Mouse (Mus musculus): ENCODE data around the gene Gns. TPM values are rescaled to one million over a fixed set of nuclear protein-coding genes. Genes with fewer than 3 reads are reported as not detected.
A peak's percentile ranks its signal among the peaks of the same experiment; 100 is the strongest.

Gns gene
- polyA plus RNA-seq, 1 experiment: 46.8 TPM

DNA sequence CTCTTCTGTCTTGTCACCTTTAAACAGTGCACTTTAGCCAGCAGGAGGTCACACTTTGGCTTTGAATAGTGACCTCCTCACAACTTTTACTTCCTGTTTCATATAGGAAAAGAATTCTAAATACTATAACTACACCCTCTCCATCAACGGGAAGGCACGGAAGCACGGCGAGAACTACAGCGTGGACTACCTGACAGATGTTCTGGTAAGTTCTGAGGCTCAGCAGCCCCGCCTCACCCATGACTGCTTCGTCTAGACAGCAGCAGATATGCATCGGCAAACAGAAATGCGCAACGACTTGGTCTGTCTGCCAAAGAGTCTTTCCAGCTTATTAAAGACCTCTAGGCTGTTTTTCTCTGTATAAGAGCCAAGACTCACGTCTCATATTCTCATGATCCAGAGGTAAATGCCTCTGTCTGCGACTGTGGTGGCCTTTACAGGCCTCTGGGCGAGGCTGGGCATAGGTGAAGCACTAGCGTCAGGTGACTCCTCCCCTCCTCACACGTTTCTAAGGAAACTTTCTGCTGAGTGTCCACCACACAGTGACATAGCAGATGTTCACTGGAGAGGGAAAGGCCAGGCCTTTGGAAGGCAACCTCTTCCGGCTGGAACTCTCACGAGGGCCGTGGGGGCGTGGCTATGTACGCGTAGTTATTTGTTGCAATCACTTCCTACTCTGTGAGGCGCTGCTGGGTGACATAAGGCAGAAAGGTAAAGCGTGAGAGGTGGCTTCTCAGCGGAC is 11.8 kb downstream of the Gns start:
- TF ChIP-seq POLR2A (IDR thresholded peaks at IDR 0.05; ENCODE audit: extremely low read depth, insufficient read depth, low read length): no peak
- H3K4me1 ChIP-seq (ENCODE audit: control insufficient read depth, insufficient read depth, low read length): no peaks in the 10 kb centered on the region; the same call in 1 of the 2 replicates
- no peak overlapping the region for H3K27ac ChIP-seq (ENCODE audit: insufficient read depth, low read length)
- H3K4me3 ChIP-seq (ENCODE audit: insufficient read depth, low read length): no peak overlapping the region

DNA sequence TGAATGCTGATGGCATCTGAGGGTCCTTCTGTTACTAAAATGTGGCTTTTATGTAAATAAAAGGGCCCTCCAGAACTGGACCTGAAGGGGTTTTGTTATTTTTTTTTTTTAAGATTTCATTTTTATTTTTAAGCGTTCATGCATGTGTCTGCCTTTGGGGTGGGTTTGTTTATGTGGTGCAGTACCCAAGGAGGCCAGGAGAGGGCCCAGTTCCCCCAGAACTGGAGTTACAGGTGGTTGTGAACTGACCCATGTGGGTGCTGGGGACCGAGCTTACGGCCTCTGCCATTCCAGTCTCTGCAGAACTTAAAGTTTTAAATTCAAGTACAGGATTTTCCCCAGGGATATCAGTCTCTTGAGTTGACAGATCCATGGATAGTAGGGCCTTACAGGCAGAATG is 14.5 kb downstream of the Gns start:
- Histone ChIP-seq H3K27ac (ENCODE audit: insufficient read depth, low read length) (no peak overlapping the region), H3K4me3 (ENCODE audit: insufficient read depth, low read length) (no peak overlapping the region), H3K4me1 (ENCODE audit: control insufficient read depth, insufficient read depth, low read length) (no peaks in the 10 kb centered on the region; the same call in 1 of the 2 replicates)
- peak; percentile 15; the same call in 1 of the 2 replicates for TF ChIP-seq CTCF (IDR thresholded peaks at IDR 0.05; ENCODE audit: extremely low read depth, insufficient read depth, low read length)
- no peak for TF ChIP-seq POLR2A (IDR thresholded peaks at IDR 0.05; ENCODE audit: extremely low read depth, insufficient read depth, low read length)

DNA sequence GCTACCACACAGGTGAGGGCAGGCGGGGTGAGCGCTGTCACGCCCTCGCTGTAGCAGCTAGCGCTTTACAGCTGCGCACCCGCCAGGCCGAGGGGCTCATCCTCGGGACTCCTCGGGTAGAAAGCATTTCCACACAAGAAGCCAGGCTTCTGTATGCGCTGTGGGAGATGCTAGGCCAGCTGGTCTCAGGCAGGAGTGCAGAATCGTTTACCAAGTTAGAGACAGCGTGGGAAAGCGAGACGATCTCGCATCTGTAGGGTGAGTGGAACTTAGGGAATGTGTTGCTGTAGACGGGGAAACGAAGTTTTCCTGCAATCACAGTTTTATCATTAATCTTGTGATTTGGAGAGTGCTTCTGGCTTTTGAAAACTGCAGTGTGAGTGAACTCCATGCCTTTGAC is 16.4 kb downstream of the Gns start:
- TF ChIP-seq CTCF (IDR thresholded peaks at IDR 0.05; ENCODE audit: extremely low read depth, insufficient read depth, low read length) (no peak), POLR2A (IDR thresholded peaks at IDR 0.05; ENCODE audit: extremely low read depth, insufficient read depth, low read length) (no peak)
- Histone ChIP-seq H3K4me3 (ENCODE audit: insufficient read depth, low read length) (no peak overlapping the region), H3K27ac (ENCODE audit: insufficient read depth, low read length) (no peak overlapping the region), H3K4me1 (ENCODE audit: control insufficient read depth, insufficient read depth, low read length) (no peaks in the 10 kb centered on the region; the same call in 1 of the 2 replicates)

DNA sequence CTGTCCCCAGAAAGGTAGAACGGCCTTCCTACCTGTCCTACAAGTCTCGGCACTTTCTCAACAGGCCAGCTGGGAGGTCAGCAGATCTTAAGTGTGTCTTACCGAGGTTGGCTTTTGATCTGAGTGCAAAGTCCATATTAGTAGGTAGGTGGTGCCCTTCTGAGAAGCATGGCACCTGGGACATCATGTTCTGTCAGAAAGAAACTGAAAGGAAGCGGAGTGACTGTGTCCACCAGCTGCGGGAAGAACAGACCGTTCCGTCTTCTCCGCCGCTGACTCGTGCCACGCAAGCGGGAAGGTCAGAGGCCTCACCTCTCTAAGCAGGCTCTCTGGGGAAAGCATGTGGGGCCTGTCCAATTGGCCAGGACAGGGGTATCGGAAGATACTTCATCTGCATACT is 19.8 kb downstream of the Gns start:
- Histone ChIP-seq H3K4me3 (ENCODE audit: insufficient read depth, low read length) (no peak overlapping the region), H3K27ac (ENCODE audit: insufficient read depth, low read length) (no peak overlapping the region), H3K4me1 (ENCODE audit: control insufficient read depth, insufficient read depth, low read length) (no peaks in the 10 kb centered on the region; the same call in 1 of the 2 replicates)
- TF ChIP-seq POLR2A (IDR thresholded peaks at IDR 0.05; ENCODE audit: extremely low read depth, insufficient read depth, low read length): no peak
- TF ChIP-seq CTCF (IDR thresholded peaks at IDR 0.05; ENCODE audit: extremely low read depth, insufficient read depth, low read length): no peak

DNA sequence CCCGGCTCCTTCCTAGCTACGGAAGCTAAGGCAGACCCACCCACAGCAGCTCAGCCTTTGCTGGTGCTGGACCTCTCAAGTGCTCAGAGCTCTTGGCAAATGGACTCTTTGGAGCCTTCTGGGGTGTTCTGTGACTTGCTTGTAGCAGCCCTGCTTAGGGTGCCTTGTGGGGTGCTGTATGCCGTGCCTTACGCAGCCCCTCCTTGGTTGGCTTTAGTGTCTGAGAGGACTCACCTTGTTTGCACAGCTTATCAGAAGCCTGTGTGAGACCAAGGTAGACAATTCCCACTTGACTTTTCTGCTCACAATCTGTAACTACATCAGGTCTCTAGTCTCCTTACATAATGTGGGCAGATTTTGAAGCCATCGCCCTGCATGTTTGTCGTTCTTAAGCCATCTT is 20.8 kb downstream of the Gns start:
- H3K27ac ChIP-seq (ENCODE audit: insufficient read depth, low read length): no peak overlapping the region
- TF ChIP-seq CTCF (IDR thresholded peaks at IDR 0.05; ENCODE audit: extremely low read depth, insufficient read depth, low read length) (no peak), POLR2A (IDR thresholded peaks at IDR 0.05; ENCODE audit: extremely low read depth, insufficient read depth, low read length) (no peak)
- H3K4me3 ChIP-seq (ENCODE audit: insufficient read depth, low read length): no peak overlapping the region
- H3K4me1 ChIP-seq (ENCODE audit: control insufficient read depth, insufficient read depth, low read length): no peaks in the 10 kb centered on the region; the same call in 1 of the 2 replicates

DNA sequence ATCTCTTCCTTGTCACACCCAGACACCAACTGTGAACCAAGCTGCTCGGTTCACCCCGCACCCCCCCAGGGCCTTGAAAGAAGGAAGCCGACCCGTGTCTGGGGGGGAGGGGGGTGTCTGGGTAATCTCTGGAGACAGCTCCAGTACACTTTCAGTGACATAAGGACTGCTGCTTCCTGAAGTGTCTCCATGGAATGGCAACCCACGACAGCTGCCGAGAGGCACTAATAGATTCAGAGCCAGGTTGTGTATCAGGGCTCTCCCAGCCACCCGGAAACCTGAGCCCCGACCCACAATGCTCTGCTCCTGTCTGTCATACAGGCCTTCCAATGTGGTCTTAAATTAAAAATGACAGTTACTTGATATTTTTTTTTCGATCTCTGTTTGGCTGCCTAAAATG is 21.5 kb downstream of the Gns start:
- no peak overlapping the region for H3K27ac ChIP-seq (ENCODE audit: insufficient read depth, low read length)
- H3K4me3 ChIP-seq (ENCODE audit: insufficient read depth, low read length): no peak overlapping the region
- H3K4me1 ChIP-seq (ENCODE audit: control insufficient read depth, insufficient read depth, low read length): no peaks in the 10 kb centered on the region; the same call in 1 of the 2 replicates
- no peak for TF ChIP-seq POLR2A (IDR thresholded peaks at IDR 0.05; ENCODE audit: extremely low read depth, insufficient read depth, low read length)
- TF ChIP-seq CTCF (IDR thresholded peaks at IDR 0.05; ENCODE audit: extremely low read depth, insufficient read depth, low read length): no peak

DNA sequence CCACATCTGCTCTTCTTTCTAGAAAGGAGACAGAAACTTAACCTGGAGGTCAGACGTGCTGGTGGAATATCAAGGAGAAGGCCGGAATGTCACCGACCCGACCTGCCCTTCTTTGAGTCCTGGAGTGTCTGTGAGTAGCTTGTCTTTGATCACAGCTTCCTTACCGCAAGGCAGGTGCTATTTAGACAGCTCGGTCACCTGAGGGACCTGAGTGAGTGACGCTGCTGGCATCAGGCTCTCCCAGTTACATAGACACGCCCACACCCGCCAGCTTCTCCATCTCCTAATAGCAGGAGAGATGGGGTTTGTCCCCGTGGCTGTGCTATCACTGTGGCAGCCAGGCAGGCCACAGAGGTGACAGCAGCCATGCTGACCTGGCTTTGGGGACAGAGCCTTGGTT is 25.7 kb downstream of the Gns start:
- Histone ChIP-seq H3K27ac (ENCODE audit: insufficient read depth, low read length) (no peak overlapping the region), H3K4me1 (ENCODE audit: control insufficient read depth, insufficient read depth, low read length) (no peaks in the 10 kb centered on the region), H3K4me3 (ENCODE audit: insufficient read depth, low read length) (no peak overlapping the region)
- TF ChIP-seq CTCF (IDR thresholded peaks at IDR 0.05; ENCODE audit: extremely low read depth, insufficient read depth, low read length) (no peak), POLR2A (IDR thresholded peaks at IDR 0.05; ENCODE audit: extremely low read depth, insufficient read depth, low read length) (no peak)

DNA sequence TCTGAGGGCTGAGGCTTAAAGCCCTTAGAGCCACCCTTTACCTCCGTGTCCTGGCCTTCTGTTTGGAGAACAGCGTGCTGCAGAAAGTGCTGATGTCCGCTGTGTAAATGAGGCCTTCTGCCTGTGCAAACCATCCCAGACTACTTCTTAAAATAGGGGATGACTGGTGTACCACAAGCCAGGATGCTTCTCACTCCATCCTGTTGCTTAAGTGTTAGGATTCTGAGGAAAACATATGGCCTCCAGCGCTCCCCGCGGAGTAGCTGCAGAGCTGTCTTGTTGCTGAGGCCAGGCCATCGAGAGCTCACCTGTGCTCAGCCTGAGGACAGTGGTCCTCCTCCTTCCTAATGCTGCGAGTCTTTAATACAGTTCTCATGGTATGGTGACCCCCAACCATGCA is 27.0 kb downstream of the Gns start:
- TF ChIP-seq CTCF (IDR thresholded peaks at IDR 0.05; ENCODE audit: extremely low read depth, insufficient read depth, low read length) (no peak), POLR2A (IDR thresholded peaks at IDR 0.05; ENCODE audit: extremely low read depth, insufficient read depth, low read length) (no peak)
- no peak overlapping the region for H3K27ac ChIP-seq (ENCODE audit: insufficient read depth, low read length)
- no peaks in the 10 kb centered on the region for H3K4me1 ChIP-seq (ENCODE audit: control insufficient read depth, insufficient read depth, low read length)
- no peak overlapping the region for H3K4me3 ChIP-seq (ENCODE audit: insufficient read depth, low read length)

DNA sequence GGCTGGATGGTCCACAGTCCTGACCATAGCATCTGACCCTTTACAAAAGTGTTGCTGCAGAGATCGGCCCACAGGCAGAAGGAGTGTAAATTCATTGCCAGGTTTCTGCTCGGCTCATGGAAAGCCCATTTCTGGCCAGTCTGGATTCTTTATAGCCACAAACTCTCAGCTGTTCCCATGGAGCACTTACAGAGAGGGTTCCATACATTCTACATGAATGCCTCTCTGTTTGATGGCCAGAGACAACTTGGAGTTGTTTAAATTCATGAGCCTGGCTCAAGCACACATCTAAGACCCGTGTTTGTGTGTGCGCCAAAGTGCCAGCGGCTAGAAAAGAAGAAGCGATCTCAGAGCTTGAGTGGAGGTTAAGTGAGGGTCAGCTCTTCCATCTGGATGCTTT is 29.4 kb downstream of the Gns start:
- Histone ChIP-seq H3K4me3 (ENCODE audit: insufficient read depth, low read length) (no peak overlapping the region), H3K27ac (ENCODE audit: insufficient read depth, low read length) (no peak overlapping the region), H3K4me1 (ENCODE audit: control insufficient read depth, insufficient read depth, low read length) (no peaks in the 10 kb centered on the region)
- TF ChIP-seq CTCF (IDR thresholded peaks at IDR 0.05; ENCODE audit: extremely low read depth, insufficient read depth, low read length): no peak
- TF ChIP-seq POLR2A (IDR thresholded peaks at IDR 0.05; ENCODE audit: extremely low read depth, insufficient read depth, low read length): no peak

DNA sequence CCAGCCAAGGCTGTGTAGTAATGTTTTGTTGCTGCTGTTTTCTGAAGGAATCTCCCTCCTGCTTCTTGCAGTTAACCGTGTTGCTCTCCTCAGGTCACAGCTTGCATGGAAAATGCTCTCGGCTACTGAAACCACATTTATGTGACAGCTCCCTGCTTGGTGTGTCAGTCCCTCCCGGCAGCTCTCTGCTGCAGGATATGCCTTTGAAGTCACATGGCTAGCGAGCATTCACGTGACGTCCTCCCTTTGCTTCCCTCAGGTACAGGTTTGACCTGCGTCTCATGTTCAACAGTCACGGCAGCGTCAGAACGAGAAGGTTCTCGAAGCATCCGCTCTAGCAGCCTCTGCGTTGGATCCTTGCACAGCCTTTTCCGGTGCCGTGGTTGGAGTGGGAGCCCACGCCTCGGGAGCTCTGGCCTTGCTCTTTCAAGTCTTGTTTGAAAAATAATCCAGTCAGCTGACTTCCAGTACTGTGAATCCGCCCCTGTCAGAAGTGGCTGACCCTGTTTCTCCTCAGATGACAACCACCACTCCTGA is 30.0 kb downstream of the Gns start:
- Histone ChIP-seq H3K4me1 (ENCODE audit: control insufficient read depth, insufficient read depth, low read length) (no peaks in the 10 kb centered on the region), H3K27ac (ENCODE audit: insufficient read depth, low read length) (no peak overlapping the region), H3K4me3 (ENCODE audit: insufficient read depth, low read length) (no peak overlapping the region)
- TF ChIP-seq CTCF (IDR thresholded peaks at IDR 0.05; ENCODE audit: extremely low read depth, insufficient read depth, low read length): no peak
- TF ChIP-seq POLR2A (IDR thresholded peaks at IDR 0.05; ENCODE audit: extremely low read depth, insufficient read depth, low read length): no peak
